Mouse (Mus musculus) heart, adult 2 months (tissue): Measurements from ENCODE around the gene Ifna6. TPM values are rescaled to one million over a fixed set of nuclear protein-coding genes. Genes with fewer than 3 reads are reported as not detected.

ENCODE experiments used
- DNase-seq, 2 experiments: peaks; one replicate each; pipeline ENCODE4 v3.0.0; 2021
- H3K27ac ChIP-seq: fragments of 200-600 bp; 2 replicates; pipeline ENCODE4 v1.8.1; 2022
- H3K27me3 ChIP-seq: fragments of 200-500 bp; 2 replicates; pipeline ENCODE4 v1.6.1; 2012; ENCODE audit warnings: mild to moderate bottlenecking, low read length, inconsistent platforms, mixed read lengths; ENCODE audit not compliant: control insufficient read depth, insufficient read depth
- H3K36me3 ChIP-seq: fragments of 200-500 bp; 2 replicates; pipeline ENCODE4 v1.6.1; 2012; ENCODE audit warnings: low read length, inconsistent platforms; ENCODE audit not compliant: control insufficient read depth, insufficient read depth
- H3K4me1 ChIP-seq: fragments of 200-500 bp; 2 replicates; pipeline ENCODE4 v1.6.1; 2011; ENCODE audit warnings: low read length; ENCODE audit not compliant: control insufficient read depth, insufficient read depth
- H3K4me3 ChIP-seq: fragments of 200-600 bp; 2 replicates; pipeline ENCODE4 v1.8.1; 2022
- H3K79me2 ChIP-seq: fragments of 200-500 bp; replicated peaks from 2 replicates; pipeline ENCODE4 v1.6.1; 2012; ENCODE audit warnings: mild to moderate bottlenecking, inconsistent platforms, low read length, moderate library complexity, mixed read lengths; ENCODE audit not compliant: control insufficient read depth, insufficient read depth
- H3K9ac ChIP-seq: fragments of 200-500 bp; 2 replicates; pipeline ENCODE4 v1.6.1; 2012; ENCODE audit warnings: low read depth, mild to moderate bottlenecking, control low read depth, inconsistent platforms, low read length, mixed read lengths
- CTCF ChIP-seq: fragments of 200-600 bp; IDR thresholded peaks from 2 replicates; pipeline ENCODE4 v1.8.1; 2022; ENCODE audit warnings: antibody characterized with exemption, mild to moderate bottlenecking, moderate library complexity
- EP300 ChIP-seq: fragments of 200-500 bp; IDR thresholded peaks from 2 replicates; pipeline ENCODE4 v1.6.1; 2011; ENCODE audit warnings: low read depth, low read length, control low read depth; ENCODE audit not compliant: insufficient read depth
- POLR2A ChIP-seq: fragments of 200-500 bp; IDR thresholded peaks from 2 replicates; pipeline ENCODE4 v1.6.1; 2011; ENCODE audit warnings: mild to moderate bottlenecking, low read depth, low read length, control low read depth; ENCODE audit not compliant: insufficient read depth
- WGBS: fragments of 180-500 bp; shearing (Covaris S2); methylation state at CpG from one replicate; pipeline ENCODE4 v1.1.7; 2018; 5-methylcytosine and 5-hydroxymethylcytosine counted together
- intact Hi-C: fragments of 180-260 bp; cut with DNase I; formaldehyde crosslinking; loops from one replicate; pipeline ENCODE4 v1.15.1; 2025
- polyA plus RNA-seq: library from polyadenylated mRNA; depleted of rRNA; stranded (reverse); fragments of >200 nt; gene quantifications from 2 replicates; pipeline ENCODE4 v1.2.3, GENCODE M21; 2012
- total RNA-seq, 2 experiments: library from RNA; stranded (reverse); gene quantifications; 2 replicates each; pipeline ENCODE4 v1.2.3; 2021

Ifna6 gene
- total and polyA plus RNA-seq, 3 experiments, result not detected

- H3K4me3 ChIP-seq, result no peak overlapping the region
- WGBS, result 60% methylated on average over 9 of the region's 9 CpGs
Observed at GRCm38 (mm10) chr4:88864599-88864998, 37.4 kb downstream of the Ifna6 start.

GRCm38 (mm10) chr4:88865011-88865569 lies 37.9 kb downstream of the Ifna6 start:
- Histone ChIP-seq H3K9ac (no peak overlapping the region), H3K27me3 (no peaks in the 10 kb centered on the region; the same call in 1 of the 2 replicates), H3K4me1 (no peaks in the 10 kb centered on the region), H3K4me3 (no peak overlapping the region), H3K36me3 (no peaks in the 10 kb centered on the region), H3K79me2 (no peaks in the 10 kb centered on the region), H3K27ac (no peak overlapping the region)
- no peak for DNase-seq
- WGBS, result 51% methylated on average over 6 of the region's 6 CpGs
- no peak for TF ChIP-seq POLR2A
- TF ChIP-seq EP300, result no peak
- TF ChIP-seq CTCF, result no peak
- intact Hi-C loops, result loop anchor here (10.0 kb wide), 1 partner anchor 660 kb away; no protein-coding TSS in a partner anchor

More at GRCm38 (mm10) chr4:88864599-88864998, 37.4 kb downstream of the Ifna6 start:
- H3K27ac ChIP-seq, result no peak overlapping the region
- no peak for TF ChIP-seq EP300
- no peak for TF ChIP-seq POLR2A
- no peak for TF ChIP-seq CTCF
- H3K9ac ChIP-seq, result no peak overlapping the region
- intact Hi-C loops, result loop anchor here (10.0 kb wide), 1 partner anchor 660 kb away; no protein-coding TSS in a partner anchor
- no peaks in the 10 kb centered on the region for H3K4me1 ChIP-seq
- DNase-seq, result peak in 1 of 2 experiments; percentile 34
- H3K79me2 ChIP-seq, result no peaks in the 10 kb centered on the region
- H3K27me3 ChIP-seq, result no peaks in the 10 kb centered on the region; the same call in 1 of the 2 replicates
- H3K36me3 ChIP-seq, result no peaks in the 10 kb centered on the region

- peak; percentile 72 to 83 for DNase-seq
- H3K27me3 ChIP-seq, result no peaks in the 10 kb centered on the region; the same call in 1 of the 2 replicates
- H3K4me3 ChIP-seq, result peak overlapping the region; percentile 50
- no peaks in the 10 kb centered on the region for H3K4me1 ChIP-seq
- intact Hi-C loops, result loop anchor here (10.0 kb wide), 1 partner anchor 657 kb away; no protein-coding TSS in a partner anchor
- under 1% methylated on average over 8 of the region's 8 CpGs for WGBS
- no peaks in the 10 kb centered on the region for H3K36me3 ChIP-seq
- H3K27ac ChIP-seq, result no peak overlapping the region
- TF ChIP-seq EP300, result peak; percentile 70; the same call in 1 of the 2 replicates
- no peak for TF ChIP-seq POLR2A
- peak; percentile 78 for TF ChIP-seq CTCF
- no peaks in the 10 kb centered on the region for H3K79me2 ChIP-seq
- H3K9ac ChIP-seq, result no peak overlapping the region
Observed at GRCm38 (mm10) chr4:88867366-88867925, 40.2 kb downstream of the Ifna6 start.

- H3K27me3 ChIP-seq, result no peaks in the 10 kb centered on the region; the same call in 1 of the 2 replicates
- WGBS, result 8% methylated on average over 30 of the region's 31 CpGs
- peak overlapping the region; percentile 26 for H3K27ac ChIP-seq
- peak overlapping the region; percentile 50 for H3K4me3 ChIP-seq
- intact Hi-C loops, result loop anchor here (10.0 kb wide), 1 partner anchor 657 kb away; no protein-coding TSS in a partner anchor
- H3K4me1 ChIP-seq, result no peaks in the 10 kb centered on the region
- H3K9ac ChIP-seq, result peak overlapping the region; percentile 58
- H3K79me2 ChIP-seq, result no peaks in the 10 kb centered on the region
- no peaks in the 10 kb centered on the region for H3K36me3 ChIP-seq
- DNase-seq, result peak; percentile 42 to 48
- TF ChIP-seq POLR2A, result peak; percentile 50; the same call in 1 of the 2 replicates
- no peak for TF ChIP-seq CTCF
- no peak for TF ChIP-seq EP300
Observed at GRCm38 (mm10) chr4:88867926-88868911, 41.0 kb downstream of the Ifna6 start.

GRCm38 (mm10) chr4:88872691-88873090 lies 45.5 kb downstream of the Ifna6 start:
- no peaks in the 10 kb centered on the region for H3K36me3 ChIP-seq
- H3K4me1 ChIP-seq, result no peaks in the 10 kb centered on the region
- 0% methylated on average over 2 of the region's 2 CpGs for WGBS
- H3K9ac ChIP-seq, result no peak overlapping the region
- DNase-seq, result no peak
- peak; percentile 89 for TF ChIP-seq CTCF
- TF ChIP-seq POLR2A, result no peak
- H3K27me3 ChIP-seq, result no peaks in the 10 kb centered on the region
- no peak overlapping the region for H3K4me3 ChIP-seq
- intact Hi-C loops, result loop anchor here (1.0 kb wide), 1 partner anchor 257 kb away; no protein-coding TSS in a partner anchor
- no peak overlapping the region for H3K27ac ChIP-seq
- H3K79me2 ChIP-seq, result no peaks in the 10 kb centered on the region
